Mouse (Mus musculus): ENCODE data around the gene Capn15. TPM values are rescaled to one million over a fixed set of nuclear protein-coding genes. Genes with fewer than 3 reads are reported as not detected.

Capn15 gene
- polyA plus RNA-seq, 1 experiment from 2014 or later, result 20.5 TPM

GRCm38 (mm10) chr17:25913186-25913876 is 72.3 kb downstream of the Capn15 start:
- Histone ChIP-seq H3K9me3 (no peaks in the 10 kb centered on the region), H3K9ac (no peak overlapping the region), H3K27me3 (no peaks in the 10 kb centered on the region), H3K4me2 (no peak overlapping the region), H3K4me1 (replicated peaks) (peaks cover 20% of the 10 kb centered on the region), H3K4me3 (no peak overlapping the region), H3K27ac (replicated peaks) (no peak overlapping the region), H3K36me3 (peaks cover 6% of the 10 kb centered on the region)
- 92% methylated on average over 14 of the region's 14 CpGs for WGBS
- no peak for ATAC-seq (ENCODE audit: low read depth)

- no peaks in the 10 kb centered on the region for H3K9me3 ChIP-seq
- H3K27ac ChIP-seq (replicated peaks), result no peak overlapping the region
- no peak overlapping the region for H3K9ac ChIP-seq
- ATAC-seq (ENCODE audit: low read depth), result no peak
- WGBS, result 88% methylated on average over 4 of the region's 4 CpGs
- no peak overlapping the region for H3K4me2 ChIP-seq
- no peaks in the 10 kb centered on the region for H3K27me3 ChIP-seq
- peaks cover 5% of the 10 kb centered on the region for H3K4me1 ChIP-seq (replicated peaks)
- peaks cover 3% of the 10 kb centered on the region; the same call in 1 of the 2 replicates for H3K36me3 ChIP-seq
- no peak overlapping the region for H3K4me3 ChIP-seq
Observed at GRCm38 (mm10) chr17:25911816-25912215, 73.8 kb downstream of the Capn15 start.

Other genes starting within 250 kb of the Capn15 start
- gene Mslnl, start 249.8 kb downstream of the Capn15 start, polyA plus RNA-seq (2015; fragmentation: Nextera tagmentation; extraction: Ambion mirVana), result not detected in 2 replicates
- gene Msln, start 231.4 kb downstream of the Capn15 start, polyA plus RNA-seq (2015; fragmentation: Nextera tagmentation; extraction: Ambion mirVana), result 0.29 and 0.54 TPM in 2 replicates
- 26.4 and 26.6 TPM in 2 replicates for gene Narfl, start 212.0 kb downstream of the Capn15 start, polyA plus RNA-seq (2015; fragmentation: Nextera tagmentation; extraction: Ambion mirVana)
- 101 and 107 TPM in 2 replicates for gene Haghl, start 200.1 kb downstream of the Capn15 start, polyA plus RNA-seq (2015; fragmentation: Nextera tagmentation; extraction: Ambion mirVana)
- gene Ccdc78, start 199.2 kb downstream of the Capn15 start, polyA plus RNA-seq (2015; fragmentation: Nextera tagmentation; extraction: Ambion mirVana), result 0.33 and 0.39 TPM in 2 replicates
- 70.5 and 73.6 TPM in 2 replicates for gene Fam173a, start 192.9 kb downstream of the Capn15 start, polyA plus RNA-seq (2015; fragmentation: Nextera tagmentation; extraction: Ambion mirVana)
- gene AC134908.4, start 190.1 kb downstream of the Capn15 start, polyA plus RNA-seq (2015; fragmentation: Nextera tagmentation; extraction: Ambion mirVana), result 0.66 and 1.9 TPM in 2 replicates
- gene Metrn, start 188.7 kb downstream of the Capn15 start, polyA plus RNA-seq (2015; fragmentation: Nextera tagmentation; extraction: Ambion mirVana), result 46.7 and 58.7 TPM in 2 replicates
- 27.7 and 31.8 TPM in 2 replicates for gene Fbxl16, start 176.7 kb downstream of the Capn15 start, polyA plus RNA-seq (2015; fragmentation: Nextera tagmentation; extraction: Ambion mirVana)
- 27.0 and 28.3 TPM in 2 replicates for gene Wdr24, start 162.2 kb downstream of the Capn15 start, polyA plus RNA-seq (2015; fragmentation: Nextera tagmentation; extraction: Ambion mirVana)
- 55.2 and 60.6 TPM in 2 replicates for gene Jmjd8, start 156.9 kb downstream of the Capn15 start, polyA plus RNA-seq (2015; fragmentation: Nextera tagmentation; extraction: Ambion mirVana)
- 284 and 316 TPM in 2 replicates for gene Stub1, start 152.4 kb downstream of the Capn15 start, polyA plus RNA-seq (2015; fragmentation: Nextera tagmentation; extraction: Ambion mirVana)
- 18.9 and 21.1 TPM in 2 replicates for gene Rhbdl1, start 148.5 kb downstream of the Capn15 start, polyA plus RNA-seq (2015; fragmentation: Nextera tagmentation; extraction: Ambion mirVana)
- gene Gm20683, start 144.0 kb downstream of the Capn15 start, polyA plus RNA-seq (2015; fragmentation: Nextera tagmentation; extraction: Ambion mirVana), result 6.9 and 7.5 TPM in 2 replicates
- gene Rhot2, start 140.9 kb downstream of the Capn15 start, polyA plus RNA-seq (2015; fragmentation: Nextera tagmentation; extraction: Ambion mirVana), result 15.4 and 18.3 TPM in 2 replicates
- 14.1 and 15.6 TPM in 2 replicates for gene Wdr90, start 124.3 kb downstream of the Capn15 start, polyA plus RNA-seq (2015; fragmentation: Nextera tagmentation; extraction: Ambion mirVana)
- 10.8 and 14.2 TPM in 2 replicates for gene Mcrip2, start 117.0 kb downstream of the Capn15 start, polyA plus RNA-seq (2015; fragmentation: Nextera tagmentation; extraction: Ambion mirVana)
- gene Mettl26, start 110.7 kb downstream of the Capn15 start, polyA plus RNA-seq (2015; fragmentation: Nextera tagmentation; extraction: Ambion mirVana), result 56.8 and 65.5 TPM in 2 replicates
- 0.53 and 0.79 TPM in 2 replicates for gene Wfikkn1, start 104.9 kb downstream of the Capn15 start, polyA plus RNA-seq (2015; fragmentation: Nextera tagmentation; extraction: Ambion mirVana)
- gene Rab40c, start 66.1 kb downstream of the Capn15 start, polyA plus RNA-seq (2015; fragmentation: Nextera tagmentation; extraction: Ambion mirVana), result 50.7 and 51.5 TPM in 2 replicates
- gene Pigq, start 40.9 kb downstream of the Capn15 start, polyA plus RNA-seq (2015; fragmentation: Nextera tagmentation; extraction: Ambion mirVana), result 56.1 and 62.3 TPM in 2 replicates
- gene Nhlrc4, start 40.8 kb downstream of the Capn15 start, polyA plus RNA-seq (2015; fragmentation: Nextera tagmentation; extraction: Ambion mirVana), result not detected in 2 replicates
- 0.22 and 0.34 TPM in 2 replicates for gene A930017K11Rik, start 33.2 kb downstream of the Capn15 start, polyA plus RNA-seq (2015; fragmentation: Nextera tagmentation; extraction: Ambion mirVana)
- gene Rab11fip3, start 83.8 kb upstream of the Capn15 start, polyA plus RNA-seq (2015; fragmentation: Nextera tagmentation; extraction: Ambion mirVana), result 25.9 and 28.3 TPM in 2 replicates
- gene Decr2, start 104.5 kb upstream of the Capn15 start, polyA plus RNA-seq (2015; fragmentation: Nextera tagmentation; extraction: Ambion mirVana), result 32.7 and 35.1 TPM in 2 replicates
- gene Nme4, start 109.8 kb upstream of the Capn15 start, polyA plus RNA-seq (2015; fragmentation: Nextera tagmentation; extraction: Ambion mirVana), result 29.6 and 32.2 TPM in 2 replicates
- gene Tmem8, start 127.5 kb upstream of the Capn15 start, polyA plus RNA-seq (2015; fragmentation: Nextera tagmentation; extraction: Ambion mirVana), result 3.3 TPM in 2 replicates
- gene Mrpl28, start 137.7 kb upstream of the Capn15 start, polyA plus RNA-seq (2015; fragmentation: Nextera tagmentation; extraction: Ambion mirVana), result 171 and 174 TPM in 2 replicates
- gene Axin1, start 152.9 kb upstream of the Capn15 start, polyA plus RNA-seq (2015; fragmentation: Nextera tagmentation; extraction: Ambion mirVana), result 7.1 and 11.6 TPM in 2 replicates
- 0.45 TPM in 1 of 2 replicates, not detected in the other for gene Pdia2, start 213.3 kb upstream of the Capn15 start, polyA plus RNA-seq (2015; fragmentation: Nextera tagmentation; extraction: Ambion mirVana)
- gene Rgs11, start 217.2 kb upstream of the Capn15 start, polyA plus RNA-seq (2015; fragmentation: Nextera tagmentation; extraction: Ambion mirVana), result 11.5 and 15.9 TPM in 2 replicates
- gene Arhgdig, start 222.0 kb upstream of the Capn15 start, polyA plus RNA-seq (2015; fragmentation: Nextera tagmentation; extraction: Ambion mirVana), result 102 and 117 TPM in 2 replicates

Data from neural tube, embryonic 13.5 days (tissue).